Mouse (Mus musculus): ENCODE data around the gene Ajm1.

Gene Ajm1

GRCm38 (mm10) chr2:25526510-25527302, 54.9 kb downstream of the Ajm1 start:
- DNase-seq (ENCODE audit: low spot score): no peak

Measured in ovary, postnatal 14 days (tissue).